ENCODE assay signal across 8 mouse cellular contexts in the genomic region with DNA sequence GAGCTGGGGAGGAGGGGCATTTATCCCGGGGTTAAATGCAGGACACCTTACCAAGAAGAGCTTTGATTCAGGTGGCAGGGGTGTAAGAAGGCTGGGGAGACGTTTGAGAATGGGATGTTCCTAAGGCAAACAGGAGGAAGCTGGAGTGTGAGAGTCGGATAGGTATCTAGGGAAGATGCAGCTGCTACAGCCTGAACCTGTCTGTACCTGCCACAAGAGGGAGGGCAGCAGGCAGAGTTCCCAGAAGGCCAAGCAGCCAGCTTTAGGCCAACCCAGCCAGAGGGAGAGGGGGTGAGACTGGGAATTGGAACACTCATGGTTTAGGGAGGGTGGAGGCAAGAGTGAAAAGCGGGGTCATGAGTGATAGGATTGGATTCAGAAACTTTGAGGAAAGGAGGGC. TPM values are rescaled to one million over a fixed set of nuclear protein-coding genes. Genes with fewer than 3 reads are reported as not detected.
DNase-seq lines count a peak whose midpoint lies in the region; ATAC-seq lines count a peak whose summit lies in the region.
"Had no signal": no experiment of that assay in that cellular context is flagged by ENCODE, and none has a peak within 500 bp of the region (broad histone marks: within the 10 kb centered on the region; RNA-seq: fewer than 3 reads in every experiment).

No protein-coding gene starts in this region.

- H3K9me3 ChIP-seq in megakaryocyte, embryonic 14.5 days = no peaks in the 10 kb centered on the region
- no peaks in the 10 kb centered on the region for H3K9me3 ChIP-seq in forebrain, embryonic 13.5 days (replicated peaks)
- H3K9me3 ChIP-seq in liver, embryonic 12.5 days (replicated peaks) = no peaks in the 10 kb centered on the region
- no peaks in the 10 kb centered on the region for H3K9me3 ChIP-seq in stomach, embryonic 16.5 days (replicated peaks; ENCODE audit: control insufficient read depth, low read length)

- H3K36me3 ChIP-seq in megakaryocyte, embryonic 14.5 days (replicated peaks; ENCODE audit: low read length) = peaks cover 68% of the 10 kb centered on the region
- peaks cover 10% of the 10 kb centered on the region for H3K36me3 ChIP-seq in forebrain, embryonic 13.5 days (ENCODE audit: poor library complexity, severe bottlenecking)
- H3K36me3 ChIP-seq in liver, embryonic 12.5 days = peaks cover 23% of the 10 kb centered on the region
- peaks cover 3% of the 10 kb centered on the region; the same call in 1 of the 2 replicates for H3K36me3 ChIP-seq in stomach, embryonic 16.5 days (ENCODE audit: control insufficient read depth, insufficient read depth, low read length)

- no peak overlapping the region; the same call in 1 of the 2 replicates for H3K9ac ChIP-seq in forebrain, embryonic 13.5 days
- H3K9ac ChIP-seq in liver, embryonic 12.5 days = no peak overlapping the region
- no peak overlapping the region for H3K9ac ChIP-seq in stomach, embryonic 16.5 days (ENCODE audit: low read length)

- no peaks in the 10 kb centered on the region for H3K27me3 ChIP-seq in megakaryocyte, embryonic 14.5 days (replicated peaks)
- H3K27me3 ChIP-seq in forebrain, embryonic 13.5 days = peaks cover 51% of the 10 kb centered on the region
- H3K27me3 ChIP-seq in liver, embryonic 12.5 days (replicated peaks) = peaks cover 39% of the 10 kb centered on the region
- peaks cover 7% of the 10 kb centered on the region; the same call in 1 of the 2 replicates for H3K27me3 ChIP-seq in stomach, embryonic 16.5 days (ENCODE audit: control insufficient read depth, insufficient read depth, low read length)

- WGBS in forebrain, embryonic 13.5 days = 22% methylated on average over 4 of the region's 4 CpGs
- WGBS in liver, embryonic 12.5 days (ENCODE audit: insufficient replicate concordance) = 12% methylated on average over 4 of the region's 4 CpGs
- WGBS in stomach, embryonic 16.5 days = 27% methylated on average over 4 of the region's 4 CpGs

- H3K27ac ChIP-seq in forebrain, embryonic 13.5 days = no peak overlapping the region
- H3K27ac ChIP-seq in liver, embryonic 12.5 days = no peak overlapping the region
- H3K27ac ChIP-seq in stomach, embryonic 16.5 days (ENCODE audit: low read length) = no peak overlapping the region
- H3K27ac ChIP-seq: gastrocnemius, adult 2 months had no signal

- DNase-seq in kidney, adult 9 months = no peak
- DNase-seq in testis, postnatal 14 days (ENCODE audit: low spot score) = no peak
- DNase-seq: gastrocnemius, adult 2 months had no signal

- peak overlapping the region; percentile 96 for H3K4me3 ChIP-seq in megakaryocyte, embryonic 14.5 days (replicated peaks)
- peak overlapping the region; percentile 54; the same call in 1 of the 2 replicates for H3K4me3 ChIP-seq in forebrain, embryonic 13.5 days
- H3K4me3 ChIP-seq in liver, embryonic 12.5 days = peak overlapping the region; percentile 66
- H3K4me3 ChIP-seq in stomach, embryonic 16.5 days (replicated peaks; ENCODE audit: low read length) = no peak overlapping the region

- H3K4me2 ChIP-seq in forebrain, embryonic 13.5 days = peak overlapping the region; percentile 87
- H3K4me2 ChIP-seq in liver, embryonic 12.5 days = peak overlapping the region; percentile 94
- H3K4me2 ChIP-seq in stomach, embryonic 16.5 days (ENCODE audit: low read depth, low read length) = peak overlapping the region; percentile 94

- ATAC-seq in megakaryocyte, adult 5-6 weeks (ENCODE audit: poor library complexity, severe bottlenecking) = no peak
- ATAC-seq in forebrain, embryonic 13.5 days = no peak
- no peak for ATAC-seq in liver, embryonic 12.5 days
- ATAC-seq in stomach, embryonic 16.5 days (ENCODE audit: insufficient read depth, low FRiP score) = no peak

- H3K4me1 ChIP-seq in megakaryocyte, embryonic 14.5 days = peaks cover 92% of the 10 kb centered on the region
- peaks cover 21% of the 10 kb centered on the region for H3K4me1 ChIP-seq in forebrain, embryonic 13.5 days
- H3K4me1 ChIP-seq in liver, embryonic 12.5 days = peaks cover 56% of the 10 kb centered on the region
- peaks cover 1% of the 10 kb centered on the region; the same call in 1 of the 2 replicates for H3K4me1 ChIP-seq in stomach, embryonic 16.5 days (ENCODE audit: control insufficient read depth, insufficient read depth, low read length)

RNA-seq across cellular contexts. Expression of gene Zfp385a, which starts 0.9 kb away (rescaled TPM):
- polyA plus RNA-seq in megakaryocyte, embryonic 14.5 days (2012; ENCODE audit: insufficient read depth, low replicate concordance) = 1,319 and 2,156 TPM in 2 replicates
- total RNA-seq in megakaryocyte, adult 5-6 weeks (2015) = 35.8 and 40.1 TPM in 2 replicates
- 6.8 and 9.4 TPM in 2 replicates for total RNA-seq in megakaryocyte, adult 5-6 weeks (2017)
- 11.3 and 12.0 TPM in 2 replicates for polyA plus RNA-seq in forebrain, embryonic 13.5 days (2015; fragmentation: Nextera tagmentation; extraction: Ambion mirVana)
- polyA plus RNA-seq in liver, embryonic 12.5 days (2016; fragmentation: Nextera tagmentation; extraction: Ambion mirVana) = 7.7 and 8.2 TPM in 2 replicates
- polyA plus RNA-seq in stomach, embryonic 16.5 days (2015; fragmentation: Nextera tagmentation; extraction: Ambion mirVana) = 6.9 and 7.0 TPM in 2 replicates

RNA-seq across cellular contexts. Expression of gene Itga5, which starts 25.8 kb away (rescaled TPM):
- 20.5 and 26.4 TPM in 2 replicates for polyA plus RNA-seq in megakaryocyte, embryonic 14.5 days (2012; ENCODE audit: insufficient read depth, low replicate concordance)
- total RNA-seq in megakaryocyte, adult 5-6 weeks (2015) = 18.4 and 21.4 TPM in 2 replicates
- 8.3 and 9.5 TPM in 2 replicates for total RNA-seq in megakaryocyte, adult 5-6 weeks (2017)
- polyA plus RNA-seq in forebrain, embryonic 13.5 days (2015; fragmentation: Nextera tagmentation; extraction: Ambion mirVana) = 7.7 and 8.0 TPM in 2 replicates
- 21.8 and 23.2 TPM in 2 replicates for polyA plus RNA-seq in liver, embryonic 12.5 days (2016; fragmentation: Nextera tagmentation; extraction: Ambion mirVana)
- polyA plus RNA-seq in stomach, embryonic 16.5 days (2015; fragmentation: Nextera tagmentation; extraction: Ambion mirVana) = 58.9 and 59.0 TPM in 2 replicates

RNA-seq across cellular contexts. Expression of gene Gpr84, which starts 30.4 kb away (rescaled TPM):
- polyA plus RNA-seq in megakaryocyte, embryonic 14.5 days (2012; ENCODE audit: insufficient read depth, low replicate concordance) = 1.00 and 1.6 TPM in 2 replicates
- 2.9 and 3.8 TPM in 2 replicates for total RNA-seq in megakaryocyte, adult 5-6 weeks (2015)
- 1.7 and 3.3 TPM in 2 replicates for total RNA-seq in megakaryocyte, adult 5-6 weeks (2017)
- 0.30 and 0.41 TPM in 2 replicates for polyA plus RNA-seq in forebrain, embryonic 13.5 days (2015; fragmentation: Nextera tagmentation; extraction: Ambion mirVana)
- polyA plus RNA-seq in liver, embryonic 12.5 days (2016; fragmentation: Nextera tagmentation; extraction: Ambion mirVana) = 0.75 and 0.78 TPM in 2 replicates
- 0.15 and 0.59 TPM in 2 replicates for polyA plus RNA-seq in stomach, embryonic 16.5 days (2015; fragmentation: Nextera tagmentation; extraction: Ambion mirVana)
- total RNA-seq: gastrocnemius, adult 2 months had no signal

Comparison
In these comparisons a context has a peak if more than half of its experiments do, and no peak if none do; other contexts are left out.
1. RNA of gene Zfp385a, which starts 0.9 kb away (polyA plus RNA-seq): 1,319 to 2,156 TPM in megakaryocyte, embryonic 14.5 days; 11.3 to 12.0 TPM in forebrain, embryonic 13.5 days, 7.7 to 8.2 TPM in liver, embryonic 12.5 days and 6.9 to 7.0 TPM in stomach, embryonic 16.5 days; every median in the first group is over 100 times any median in the second.
2. Peak in every context shown above with its lines, with median percentiles within 50 percentile points of each other: H3K4me2 ChIP-seq.